Mouse (Mus musculus): ENCODE measurements around the gene Apbb2. TPM values are rescaled to one million over a fixed set of nuclear protein-coding genes. Genes with fewer than 3 reads are reported as not detected.

The Apbb2 gene
- polyA plus RNA-seq, 1 experiment: 19.1 TPM

DNA sequence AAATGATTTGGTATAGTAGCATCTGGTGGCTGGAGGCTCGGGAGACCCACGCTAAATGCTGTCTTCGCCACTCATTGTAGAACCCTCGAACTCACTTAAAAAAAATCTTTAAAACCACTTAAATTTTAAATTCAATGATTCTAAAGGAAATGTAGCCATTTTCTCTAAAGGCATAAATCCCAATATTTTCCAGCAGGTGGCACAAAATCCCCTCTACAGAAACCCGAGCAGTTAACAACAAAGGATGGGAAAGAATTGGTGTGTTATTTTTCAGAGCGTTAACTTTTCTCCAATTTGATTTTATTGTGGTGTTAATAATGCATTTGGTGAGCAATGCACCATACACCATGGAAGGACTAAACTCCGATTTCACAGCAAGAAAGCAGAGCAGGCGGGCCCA is 231.1 kb downstream of the Apbb2 start:
- no peak overlapping the region for H3ac ChIP-seq (ENCODE audit: control insufficient read depth, insufficient read length)

DNA sequence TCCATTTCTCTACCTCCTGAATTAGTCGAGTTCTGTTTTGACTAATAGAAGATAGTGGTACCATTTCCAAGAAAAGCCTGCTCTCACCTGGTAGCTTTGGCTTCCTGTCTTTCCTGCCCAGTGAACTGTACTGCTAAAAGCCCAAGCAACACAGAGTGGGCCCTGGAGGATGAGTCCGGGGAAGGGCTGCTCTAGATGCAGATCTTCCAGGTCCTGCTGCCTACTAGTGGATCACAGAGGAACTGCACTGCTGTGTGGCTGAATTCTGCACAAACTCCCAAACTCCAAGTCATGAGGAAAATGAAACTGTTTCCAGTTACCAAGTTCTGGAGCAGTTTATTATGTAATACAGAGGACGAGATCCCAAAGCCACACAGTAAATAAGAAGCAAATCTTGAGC is 232.9 kb downstream of the Apbb2 start:
- no peak for TF ChIP-seq REST (IDR thresholded peaks at IDR 0.05; ENCODE audit: insufficient read depth, insufficient read length)
- no peak for TF ChIP-seq POLR2AphosphoS2 (IDR thresholded peaks at IDR 0.05; ENCODE audit: insufficient read length, low read depth)
- TF ChIP-seq SRF (IDR thresholded peaks at IDR 0.05; ENCODE audit: control insufficient read depth, insufficient read length, low read depth): no peak
- no peak for TF ChIP-seq CEBPB (IDR thresholded peaks at IDR 0.05; ENCODE audit: insufficient read depth, poor library complexity, severe bottlenecking)
- no peak for TF ChIP-seq E2F4 (IDR thresholded peaks at IDR 0.05; ENCODE audit: insufficient read depth)
- TF ChIP-seq MAX (IDR thresholded peaks at IDR 0.05; ENCODE audit: low read depth): no peak
- H3K27me3 ChIP-seq (ENCODE audit: control insufficient read depth, insufficient read depth, insufficient read length): no peaks in the 10 kb centered on the region
- no peak overlapping the region for H3K4me2 ChIP-seq (ENCODE audit: low read depth)
- H3ac ChIP-seq (ENCODE audit: control insufficient read depth, insufficient read length): no peak overlapping the region
- no peak overlapping the region for H3K4me3 ChIP-seq
- no peaks in the 10 kb centered on the region for H3K79me2 ChIP-seq (ENCODE audit: control insufficient read depth, insufficient read depth)
- peaks cover 7% of the 10 kb centered on the region for H3K36me3 ChIP-seq (ENCODE audit: control insufficient read depth, insufficient read depth)

More for the DNA sequence above, 231.1 kb downstream of the Apbb2 start:
- Histone ChIP-seq H3K4me3 (no peak overlapping the region), H3K79me2 (ENCODE audit: control insufficient read depth, insufficient read depth) (no peaks in the 10 kb centered on the region), H3K36me3 (ENCODE audit: control insufficient read depth, insufficient read depth) (peaks cover 13% of the 10 kb centered on the region), H3K4me2 (ENCODE audit: low read depth) (no peak overlapping the region), H3K27me3 (ENCODE audit: control insufficient read depth, insufficient read depth, insufficient read length) (no peaks in the 10 kb centered on the region)
- no peak for TF ChIP-seq E2F4 (IDR thresholded peaks at IDR 0.05; ENCODE audit: insufficient read depth)
- no peak for TF ChIP-seq MYOD1 (IDR thresholded peaks at IDR 0.05; ENCODE audit: control insufficient read depth in 1 of 3, insufficient read length in 2 of 3, low read depth in 2 of 3)
- TF ChIP-seq CEBPB (IDR thresholded peaks at IDR 0.05; ENCODE audit: insufficient read depth, poor library complexity, severe bottlenecking): no peak
- no peak for TF ChIP-seq TCF12 (IDR thresholded peaks at IDR 0.05; ENCODE audit: insufficient read depth, poor library complexity, severe bottlenecking)
- TF ChIP-seq USF1 (IDR thresholded peaks at IDR 0.05; ENCODE audit: low read depth): no peak
- no peak for TF ChIP-seq POLR2AphosphoS2 (IDR thresholded peaks at IDR 0.05; ENCODE audit: insufficient read length, low read depth)

DNA sequence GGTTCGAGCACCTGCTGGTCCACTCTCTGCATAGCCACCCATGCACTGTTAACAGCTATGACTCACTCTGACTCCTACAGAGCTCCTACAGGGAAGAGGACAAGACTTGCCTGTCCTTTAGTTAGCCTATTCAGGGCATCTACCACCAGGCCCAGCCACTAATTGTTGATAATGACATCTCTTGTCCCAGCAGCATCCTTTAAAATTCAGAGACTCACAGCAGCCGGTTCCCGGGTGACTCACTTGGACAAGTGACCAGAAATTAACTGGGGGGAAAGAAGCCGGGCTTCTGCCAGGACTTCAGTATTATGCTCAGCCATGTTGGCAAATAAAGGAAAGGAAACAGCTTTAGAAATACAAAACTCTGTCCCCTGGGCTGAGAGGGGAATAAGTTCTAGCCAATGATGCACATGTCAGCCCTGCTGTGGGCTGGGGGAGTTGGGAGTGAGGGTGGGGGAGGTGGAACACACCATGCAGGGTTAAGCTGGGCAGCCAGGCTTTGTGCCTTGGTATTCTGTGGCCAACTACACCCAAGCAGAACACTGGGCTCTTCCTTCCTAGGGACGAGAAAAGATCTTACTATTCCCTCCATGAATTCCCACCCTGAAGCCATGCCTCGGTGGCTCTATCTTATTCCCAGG is 233.7 kb downstream of the Apbb2 start:
- H3K27me3 ChIP-seq (ENCODE audit: control insufficient read depth, insufficient read depth, insufficient read length): no peaks in the 10 kb centered on the region
- TF ChIP-seq E2F4 (IDR thresholded peaks at IDR 0.05; ENCODE audit: insufficient read depth) (no peak), POLR2A (IDR thresholded peaks at IDR 0.05; ENCODE audit: insufficient read length, low read depth) (no peak), MAX (IDR thresholded peaks at IDR 0.05; ENCODE audit: low read depth) (no peak), CEBPB (IDR thresholded peaks at IDR 0.05; ENCODE audit: insufficient read depth, poor library complexity, severe bottlenecking) (no peak), MYOD1 (IDR thresholded peaks at IDR 0.05; ENCODE audit: control insufficient read depth in 1 of 3, insufficient read length in 2 of 3, low read depth in 2 of 3) (no peak), POLR2AphosphoS2 (IDR thresholded peaks at IDR 0.05; ENCODE audit: insufficient read length, low read depth) (no peak), TCF12 (IDR thresholded peaks at IDR 0.05; ENCODE audit: insufficient read depth, poor library complexity, severe bottlenecking) (no peak), SRF (IDR thresholded peaks at IDR 0.05; ENCODE audit: control insufficient read depth, insufficient read length, low read depth) (no peak), MYOG (IDR thresholded peaks at IDR 0.05; ENCODE audit: control insufficient read depth in 1 of 3, insufficient read depth in 1 of 3, insufficient read length in 2 of 3, low read depth in 2 of 3) (no peak)
- no peaks in the 10 kb centered on the region for H3K79me2 ChIP-seq (ENCODE audit: control insufficient read depth, insufficient read depth)
- no peak overlapping the region for H3K4me2 ChIP-seq (ENCODE audit: low read depth)
- H3ac ChIP-seq (ENCODE audit: control insufficient read depth, insufficient read length): no peak overlapping the region
- H3K4me3 ChIP-seq: no peak overlapping the region
- peaks cover 7% of the 10 kb centered on the region for H3K36me3 ChIP-seq (ENCODE audit: control insufficient read depth, insufficient read depth)

DNA sequence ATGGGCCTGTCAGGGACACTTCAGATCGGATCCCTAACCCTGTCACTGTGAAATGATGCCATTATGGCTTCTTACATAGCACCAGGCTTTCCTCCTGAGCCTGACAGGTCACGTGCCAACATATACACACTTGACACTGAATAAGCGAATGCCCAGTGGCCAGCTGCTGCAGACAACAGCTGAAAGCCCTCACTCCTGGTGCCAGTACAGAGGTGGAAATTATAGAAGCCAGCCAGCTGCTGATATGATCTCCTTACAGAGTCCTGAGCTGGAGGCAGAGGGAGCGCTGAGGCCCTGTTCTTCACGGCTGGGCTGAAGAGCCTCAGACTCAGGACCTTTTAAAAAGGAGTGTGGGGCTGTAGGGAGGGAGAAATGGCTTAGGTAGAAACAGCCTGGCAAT is 234.5 kb downstream of the Apbb2 start:
- H3ac ChIP-seq (ENCODE audit: control insufficient read depth, insufficient read length): no peak overlapping the region
- peaks cover 7% of the 10 kb centered on the region for H3K36me3 ChIP-seq (ENCODE audit: control insufficient read depth, insufficient read depth)
- no peaks in the 10 kb centered on the region for H3K79me2 ChIP-seq (ENCODE audit: control insufficient read depth, insufficient read depth)
- H3K4me3 ChIP-seq: no peak overlapping the region
- no peaks in the 10 kb centered on the region for H3K27me3 ChIP-seq (ENCODE audit: control insufficient read depth, insufficient read depth, insufficient read length)
- TF ChIP-seq USF1 (IDR thresholded peaks at IDR 0.05; ENCODE audit: low read depth): no peak
- peak in 2 of 3 experiments; percentile 52 to 60 for TF ChIP-seq MYOD1 (IDR thresholded peaks at IDR 0.05; ENCODE audit: control insufficient read depth in 1 of 3, insufficient read length in 2 of 3, low read depth in 2 of 3)
- peak; percentile 16 to 55 (median 26) for TF ChIP-seq MYOG (IDR thresholded peaks at IDR 0.05; ENCODE audit: control insufficient read depth in 1 of 3, insufficient read depth in 1 of 3, insufficient read length in 2 of 3, low read depth in 2 of 3)
- TF ChIP-seq SRF (IDR thresholded peaks at IDR 0.05; ENCODE audit: control insufficient read depth, insufficient read length, low read depth): no peak
- no peak for TF ChIP-seq E2F4 (IDR thresholded peaks at IDR 0.05; ENCODE audit: insufficient read depth)
- no peak overlapping the region for H3K4me2 ChIP-seq (ENCODE audit: low read depth)

DNA sequence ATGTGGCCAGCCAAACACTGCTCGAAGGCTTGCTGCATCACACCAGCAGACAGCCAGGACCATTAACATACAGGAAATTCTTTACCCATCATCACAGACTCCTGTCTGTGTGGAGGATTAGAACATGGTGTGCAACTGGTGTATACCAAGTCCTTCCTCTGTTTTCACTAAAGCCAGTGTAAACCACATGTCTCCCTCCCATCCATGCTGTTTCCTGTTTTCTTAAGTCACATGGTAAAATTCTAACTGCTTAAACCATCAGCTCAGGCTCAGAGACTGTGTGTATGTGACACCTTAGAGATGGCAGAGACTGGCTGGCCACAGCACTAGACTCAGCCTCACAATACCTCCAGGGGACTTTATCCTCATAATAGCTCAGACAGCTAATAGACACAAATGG is 236.5 kb downstream of the Apbb2 start:
- H3K27me3 ChIP-seq (ENCODE audit: control insufficient read depth, insufficient read depth, insufficient read length): no peaks in the 10 kb centered on the region
- no peak overlapping the region for H3K4me3 ChIP-seq
- H3ac ChIP-seq (ENCODE audit: control insufficient read depth, insufficient read length): no peak overlapping the region
- peaks cover 7% of the 10 kb centered on the region for H3K36me3 ChIP-seq (ENCODE audit: control insufficient read depth, insufficient read depth)
- H3K4me2 ChIP-seq (ENCODE audit: low read depth): no peak overlapping the region
- TF ChIP-seq CEBPB (IDR thresholded peaks at IDR 0.05; ENCODE audit: insufficient read depth, poor library complexity, severe bottlenecking) (no peak), MYOD1 (IDR thresholded peaks at IDR 0.05; ENCODE audit: control insufficient read depth in 1 of 3, insufficient read length in 2 of 3, low read depth in 2 of 3) (no peak), REST (IDR thresholded peaks at IDR 0.05; ENCODE audit: insufficient read depth, insufficient read length) (no peak), MYOG (IDR thresholded peaks at IDR 0.05; ENCODE audit: control insufficient read depth in 1 of 3, insufficient read depth in 1 of 3, insufficient read length in 2 of 3, low read depth in 2 of 3) (no peak), SRF (IDR thresholded peaks at IDR 0.05; ENCODE audit: control insufficient read depth, insufficient read length, low read depth) (no peak), POLR2AphosphoS2 (IDR thresholded peaks at IDR 0.05; ENCODE audit: insufficient read length, low read depth) (no peak), MAX (IDR thresholded peaks at IDR 0.05; ENCODE audit: low read depth) (no peak), USF1 (IDR thresholded peaks at IDR 0.05; ENCODE audit: low read depth) (no peak), TCF12 (IDR thresholded peaks at IDR 0.05; ENCODE audit: insufficient read depth, poor library complexity, severe bottlenecking) (no peak), POLR2A (IDR thresholded peaks at IDR 0.05; ENCODE audit: insufficient read length, low read depth) (no peak), E2F4 (IDR thresholded peaks at IDR 0.05; ENCODE audit: insufficient read depth) (no peak), TCF3 (IDR thresholded peaks at IDR 0.05; ENCODE audit: insufficient read length, low read depth) (no peak)
- H3K79me2 ChIP-seq (ENCODE audit: control insufficient read depth, insufficient read depth): no peaks in the 10 kb centered on the region
